Comparison of ENCODE assay signal across 25 mouse cellular contexts in genomic region chr4:126508110-126508899, GRCm38 (mm10). TPM values are rescaled to one million over a fixed set of nuclear protein-coding genes. Genes with fewer than 3 reads are reported as not detected.
DNase-seq lines count a peak whose midpoint lies in the region; ATAC-seq and TF ChIP-seq lines count a peak whose summit lies in the region.
"Had no signal": no experiment of that assay in that cellular context is flagged by ENCODE, and none has a peak within 500 bp of the region (broad histone marks: within the 10 kb centered on the region; RNA-seq: fewer than 3 reads in every experiment).

No protein-coding gene starts in this region.

- ATAC-seq in kidney, embryonic 16.5 days (ENCODE audit: low FRiP score, low TSS enrichment), result no peak
- no peak for ATAC-seq in kidney, embryonic 15.5 days (replicated peaks; ENCODE audit: low FRiP score)
- peak; percentile 88 for ATAC-seq in megakaryocyte-erythroid progenitor cell, adult 5-6 weeks (replicated peaks; ENCODE audit: low FRiP score, low TSS enrichment, poor library complexity, severe bottlenecking)
- ATAC-seq in forebrain, postnatal 0 days, result no peak
- ATAC-seq: liver, postnatal 0 days; lung, postnatal 0 days had no signal

- peak; percentile 86 for DNase-seq in gonadal fat pad, adult 2 months (ENCODE audit: low read depth)
- no peak for DNase-seq in adrenal gland, postnatal 4 days (ENCODE audit: low spot score in 2 of 2)
- no peak for DNase-seq in forebrain, postnatal 0 days
- DNase-seq in embryo, embryonic 10.5 days (ENCODE audit: low spot score), result no peak
- DNase-seq: adrenal gland, adult 8-10 months; cerebellum, adult 18-20 months; cerebellum, postnatal 25 days; embryo, embryonic 11 days; gastrocnemius, postnatal 25 days; heart, postnatal 36 days; kidney, adult 11 months; layer of hippocampus, postnatal 36 days; liver, postnatal 0 days; right cerebral cortex, postnatal 25 days had no signal

- H3K4me2 ChIP-seq in kidney, embryonic 16.5 days (replicated peaks; ENCODE audit: low read depth, low read length), result no peak overlapping the region
- no peak overlapping the region for H3K4me2 ChIP-seq in kidney, embryonic 15.5 days
- H3K4me2 ChIP-seq in forebrain, postnatal 0 days (ENCODE audit: low read depth), result no peak overlapping the region
- H3K4me2 ChIP-seq: heart, embryonic 15.5 days; hindbrain, embryonic 15.5 days; limb, embryonic 12.5 days; liver, embryonic 11.5 days; midbrain, embryonic 11.5 days had no signal

- 0 out of 2 replicates have a peak, but pooled peaks cover 4% of the 10 kb centered on the region for H3K4me1 ChIP-seq in kidney, embryonic 16.5 days (ENCODE audit: insufficient read depth, low read length)
- H3K4me1 ChIP-seq in kidney, embryonic 15.5 days, result no peaks in the 10 kb centered on the region
- H3K4me1 ChIP-seq in forebrain, postnatal 0 days (ENCODE audit: insufficient read depth), result no peaks in the 10 kb centered on the region
- H3K4me1 ChIP-seq: heart, embryonic 15.5 days; hindbrain, embryonic 15.5 days; limb, embryonic 12.5 days had no signal

- H3K27me3 ChIP-seq in kidney, embryonic 16.5 days (ENCODE audit: insufficient read depth, low read length), result no peaks in the 10 kb centered on the region
- H3K27me3 ChIP-seq in kidney, embryonic 15.5 days, result no peaks in the 10 kb centered on the region
- no peaks in the 10 kb centered on the region for H3K27me3 ChIP-seq in forebrain, postnatal 0 days (ENCODE audit: insufficient read depth, low read length)
- H3K27me3 ChIP-seq: heart, embryonic 15.5 days; hindbrain, embryonic 15.5 days; limb, embryonic 12.5 days had no signal

- no peak overlapping the region for H3K4me3 ChIP-seq in kidney, embryonic 16.5 days (ENCODE audit: low read length)
- H3K4me3 ChIP-seq in kidney, embryonic 15.5 days (replicated peaks), result no peak overlapping the region
- H3K4me3 ChIP-seq in forebrain, postnatal 0 days (ENCODE audit: low read depth, low read length), result no peak overlapping the region
- H3K4me3 ChIP-seq: forebrain, embryonic 10.5 days; heart, embryonic 15.5 days; hindbrain, embryonic 15.5 days; limb, embryonic 12.5 days had no signal

- 0 out of 2 replicates have a peak overlapping the region, but pooled peaks have one; percentile 22 for H3K9ac ChIP-seq in kidney, embryonic 16.5 days (replicated peaks; ENCODE audit: low read length)
- no peak overlapping the region for H3K9ac ChIP-seq in kidney, embryonic 15.5 days
- H3K9ac ChIP-seq in forebrain, postnatal 0 days, result no peak overlapping the region
- H3K9ac ChIP-seq: heart, embryonic 15.5 days; hindbrain, embryonic 15.5 days; limb, embryonic 12.5 days; liver, postnatal 0 days had no signal

- peaks cover 5% of the 10 kb centered on the region; the same call in 1 of the 2 replicates for H3K36me3 ChIP-seq in kidney, embryonic 16.5 days (ENCODE audit: insufficient read depth, low read length)
- H3K36me3 ChIP-seq in kidney, embryonic 15.5 days, result peaks cover 11% of the 10 kb centered on the region; the same call in 1 of the 2 replicates
- peaks cover 63% of the 10 kb centered on the region for H3K36me3 ChIP-seq in forebrain, postnatal 0 days (ENCODE audit: insufficient read depth)

- no peaks in the 10 kb centered on the region for H3K9me3 ChIP-seq in kidney, embryonic 16.5 days (ENCODE audit: low read length)
- no peaks in the 10 kb centered on the region for H3K9me3 ChIP-seq in kidney, embryonic 15.5 days (replicated peaks)
- H3K9me3 ChIP-seq in forebrain, postnatal 0 days (ENCODE audit: low read length), result no peaks in the 10 kb centered on the region
- H3K9me3 ChIP-seq: forebrain, embryonic 10.5 days; heart, embryonic 15.5 days; hindbrain, embryonic 15.5 days; limb, embryonic 12.5 days had no signal

- H3K27ac ChIP-seq in kidney, embryonic 16.5 days (ENCODE audit: low read length), result no peak overlapping the region
- H3K27ac ChIP-seq in kidney, embryonic 15.5 days, result no peak overlapping the region
- H3K27ac ChIP-seq in forebrain, postnatal 0 days (ENCODE audit: low read depth, low read length), result no peak overlapping the region
- H3K27ac ChIP-seq: forebrain, embryonic 10.5 days; heart, embryonic 15.5 days; hindbrain, embryonic 15.5 days; limb, embryonic 12.5 days; macrophage had no signal

- WGBS in kidney, embryonic 16.5 days, result 58% methylated on average over 14 of the region's 14 CpGs
- 62% methylated on average over 14 of the region's 14 CpGs for WGBS in kidney, embryonic 15.5 days
- WGBS in forebrain, postnatal 0 days, result 79% methylated on average over 14 of the region's 14 CpGs

- no peak for TF ChIP-seq CTCF in forebrain, postnatal 0 days (IDR thresholded peaks at IDR 0.05; ENCODE audit: low read depth)

RNA-seq across cellular contexts. Expression of gene Ago4, which starts 25.0 kb away (rescaled TPM):
- polyA plus RNA-seq in kidney, embryonic 16.5 days (2015; fragmentation: Nextera tagmentation; extraction: Ambion mirVana), result 1.5 TPM in 2 replicates
- 1.4 and 1.8 TPM in 2 replicates for polyA plus RNA-seq in kidney, embryonic 15.5 days (2015; fragmentation: Nextera tagmentation; extraction: Ambion mirVana)
- 1.5 and 1.6 TPM in 2 replicates for polyA plus RNA-seq in gonadal fat pad, adult 2 months (2012; rRNA removed)
- 0.90 and 1.0 TPM in 2 replicates for total RNA-seq in megakaryocyte-erythroid progenitor cell, adult 5-6 weeks (2014; fragmentation: Nextera tagmentation)
- 2.0 and 3.5 TPM in 2 replicates for total RNA-seq in megakaryocyte-erythroid progenitor cell, adult 5-6 weeks (2017)
- total RNA-seq in adrenal gland, postnatal 4 days (2021), result 1 to 10 TPM; 6.6 to 7.4 TPM
- 10.1 and 11.6 TPM in 2 replicates for total RNA-seq in forebrain, postnatal 0 days (2014; rRNA removed)
- polyA plus RNA-seq in forebrain, postnatal 0 days (2015; fragmentation: Nextera tagmentation; extraction: Ambion mirVana), result 2.3 and 3.1 TPM in 2 replicates

RNA-seq across cellular contexts. Expression of gene Ago1, which starts 39.9 kb away (rescaled TPM):
- polyA plus RNA-seq in kidney, embryonic 16.5 days (2015; fragmentation: Nextera tagmentation; extraction: Ambion mirVana), result 4.6 and 5.1 TPM in 2 replicates
- 5.1 and 5.2 TPM in 2 replicates for polyA plus RNA-seq in kidney, embryonic 15.5 days (2015; fragmentation: Nextera tagmentation; extraction: Ambion mirVana)
- 15.4 and 20.8 TPM in 2 replicates for polyA plus RNA-seq in gonadal fat pad, adult 2 months (2012; rRNA removed)
- 35.3 and 42.6 TPM in 2 replicates for total RNA-seq in megakaryocyte-erythroid progenitor cell, adult 5-6 weeks (2014; fragmentation: Nextera tagmentation)
- 23.3 and 32.2 TPM in 2 replicates for total RNA-seq in megakaryocyte-erythroid progenitor cell, adult 5-6 weeks (2017)
- total RNA-seq in adrenal gland, postnatal 4 days (2021), result 10 to 100 TPM; 44.7 to 48.4 TPM
- 33.2 and 35.7 TPM in 2 replicates for total RNA-seq in forebrain, postnatal 0 days (2014; rRNA removed)
- 4.5 and 4.7 TPM in 2 replicates for polyA plus RNA-seq in forebrain, postnatal 0 days (2015; fragmentation: Nextera tagmentation; extraction: Ambion mirVana)

RNA-seq across cellular contexts. Expression of gene Clspn, which starts 48.4 kb away (rescaled TPM):
- 33.8 and 37.2 TPM in 2 replicates for polyA plus RNA-seq in kidney, embryonic 16.5 days (2015; fragmentation: Nextera tagmentation; extraction: Ambion mirVana)
- polyA plus RNA-seq in kidney, embryonic 15.5 days (2015; fragmentation: Nextera tagmentation; extraction: Ambion mirVana), result 39.2 and 40.3 TPM in 2 replicates
- 0.24 and 0.47 TPM in 2 replicates for polyA plus RNA-seq in gonadal fat pad, adult 2 months (2012; rRNA removed)
- total RNA-seq in megakaryocyte-erythroid progenitor cell, adult 5-6 weeks (2014; fragmentation: Nextera tagmentation), result 48.9 and 73.1 TPM in 2 replicates
- total RNA-seq in megakaryocyte-erythroid progenitor cell, adult 5-6 weeks (2017), result 92.8 and 119 TPM in 2 replicates
- 10 to 100 TPM; 14.9 to 19.7 TPM for total RNA-seq in adrenal gland, postnatal 4 days (2021)
- total RNA-seq in forebrain, postnatal 0 days (2014; rRNA removed), result 3.5 and 4.2 TPM in 2 replicates
- 2.3 and 3.0 TPM in 2 replicates for polyA plus RNA-seq in forebrain, postnatal 0 days (2015; fragmentation: Nextera tagmentation; extraction: Ambion mirVana)
